Mouse (Mus musculus) limb, embryonic 14.5 days (tissue): ENCODE measurements around the gene Tmem86a. TPM values are rescaled to one million over a fixed set of nuclear protein-coding genes. Genes with fewer than 3 reads are reported as not detected.

Experiments used
- ATAC-seq: fragments of 200-750 bp; cut with Nextera tagmentation; 2 replicates; pipeline ENCODE4 v1.8.0; 2017; ENCODE audit warnings: low read depth, moderate number of reproducible peaks, moderate TSS enrichment; ENCODE audit not compliant: low FRiP score
- DNase-seq: peaks from one replicate; pipeline ENCODE4 v3.0.0-alpha.2; 2015; ENCODE audit warnings: low spot score
- H3K27ac ChIP-seq: fragments of 300-500 bp; sonication (generic); replicated peaks from 2 replicates; pipeline ENCODE4 v1.5.1; 2014; ENCODE audit warnings: low read depth, mild to moderate bottlenecking, low read length, moderate library complexity, mixed read lengths
- H3K27me3 ChIP-seq: fragments of 300-500 bp; sonication (generic); 2 replicates; pipeline ENCODE4 v1.6.1; 2014; ENCODE audit warnings: low read length, mixed read lengths; ENCODE audit not compliant: control insufficient read depth, insufficient read depth
- H3K36me3 ChIP-seq: fragments of 300-500 bp; sonication (generic); 2 replicates; pipeline ENCODE4 v1.6.1; 2014; ENCODE audit warnings: mild to moderate bottlenecking, low read length, moderate library complexity, mixed read lengths; ENCODE audit not compliant: control insufficient read depth, insufficient read depth
- H3K4me1 ChIP-seq: fragments of 300-500 bp; sonication (generic); 2 replicates; pipeline ENCODE4 v1.6.1; 2014; ENCODE audit warnings: antibody characterized with exemption, low read length, mixed read lengths; ENCODE audit not compliant: control insufficient read depth, insufficient read depth
- H3K4me2 ChIP-seq: fragments of 300-500 bp; sonication (generic); replicated peaks from 2 replicates; pipeline ENCODE4 v1.6.1; 2014; ENCODE audit warnings: low read depth, mild to moderate bottlenecking, low read length, moderate library complexity; ENCODE audit not compliant: severe bottlenecking
- H3K4me3 ChIP-seq: fragments of 300-500 bp; sonication (generic); replicated peaks from 2 replicates; pipeline ENCODE4 v1.5.1; 2014; ENCODE audit warnings: low read length
- H3K9ac ChIP-seq: fragments of 300-500 bp; sonication (generic); 2 replicates; pipeline ENCODE4 v1.6.1; 2014; ENCODE audit warnings: mild to moderate bottlenecking, low read depth, low read length, moderate library complexity; ENCODE audit not compliant: severe bottlenecking
- H3K9me3 ChIP-seq: fragments of 300-500 bp; sonication (generic); 2 replicates; pipeline ENCODE4 v1.6.1; 2016; ENCODE audit warnings: low read length; ENCODE audit not compliant: control insufficient read depth
- POLR2A ChIP-seq: fragments of 200-500 bp; IDR thresholded peaks from 2 replicates; pipeline ENCODE4 v1.8.0; 2012; ENCODE audit warnings: inconsistent platforms, mild to moderate bottlenecking, moderate library complexity, borderline replicate concordance; ENCODE audit not compliant: insufficient read depth, insufficient read length; ENCODE audit errors: extremely low read depth
- WGBS: fragments of 180-500 bp; shearing (Covaris S2); extraction: QIAGEN DNeasy Blood & Tissue Kit; methylation state at CpG from one replicate; pipeline ENCODE4 v1.1.7; 2014; 5-methylcytosine and 5-hydroxymethylcytosine counted together
- polyA plus RNA-seq, 2 experiments: library from polyadenylated mRNA; depleted of rRNA in 1 of 2; stranded (reverse) in 1 of 2; unstranded in 1 of 2; fragments of >200 nt; fragmentation: Nextera tagmentation in 1 of 2; extraction: Ambion mirVana in 1 of 2; gene quantifications; 2 replicates each; pipeline versions ENCODE4 v1.2.1 to v1.2.3; 2012 to 2014

Gene Tmem86a
- polyA plus RNA-seq, 2 experiments = 20.6 to 21.0 TPM

- Histone ChIP-seq H3K9ac (no peak overlapping the region), H3K27ac (no peak overlapping the region)
- 80% methylated on average over 5 of the region's 5 CpGs for WGBS
These were observed 11.2 kb downstream of the Tmem86a start for GRCm38 (mm10) chr7:47061560-47061959.

GRCm38 (mm10) chr7:47066942-47067341 lies 16.5 kb downstream of the Tmem86a start:
- DNase-seq = no peak
- no peak for TF ChIP-seq POLR2A
- Histone ChIP-seq H3K4me1 (no peaks in the 10 kb centered on the region), H3K4me2 (no peak overlapping the region), H3K9ac (no peak overlapping the region), H3K27ac (no peak overlapping the region), H3K4me3 (no peak overlapping the region), H3K9me3 (no peaks in the 10 kb centered on the region), H3K27me3 (no peaks in the 10 kb centered on the region), H3K36me3 (no peaks in the 10 kb centered on the region)
- no peak for ATAC-seq
- WGBS = 69% methylated on average over 3 of the region's 3 CpGs

More at GRCm38 (mm10) chr7:47061560-47061959, 11.2 kb downstream of the Tmem86a start:
- TF ChIP-seq POLR2A = no peak
- no peaks in the 10 kb centered on the region for H3K36me3 ChIP-seq
- ATAC-seq = no peak
- no peak for DNase-seq
- no peaks in the 10 kb centered on the region for H3K4me1 ChIP-seq
- H3K27me3 ChIP-seq = no peaks in the 10 kb centered on the region
- no peaks in the 10 kb centered on the region for H3K9me3 ChIP-seq
- H3K4me3 ChIP-seq = no peak overlapping the region
- no peak overlapping the region for H3K4me2 ChIP-seq

- DNase-seq = no peak
- no peak overlapping the region for H3K4me3 ChIP-seq
- no peaks in the 10 kb centered on the region for H3K36me3 ChIP-seq
- H3K9ac ChIP-seq = no peak overlapping the region
- no peaks in the 10 kb centered on the region for H3K27me3 ChIP-seq
- no peaks in the 10 kb centered on the region for H3K4me1 ChIP-seq
- no peak overlapping the region for H3K4me2 ChIP-seq
- no peaks in the 10 kb centered on the region for H3K9me3 ChIP-seq
- WGBS = 64% methylated on average over 5 of the region's 5 CpGs
- H3K27ac ChIP-seq = no peak overlapping the region
- no peak for ATAC-seq
- no peak for TF ChIP-seq POLR2A
These were observed 17.5 kb downstream of the Tmem86a start for GRCm38 (mm10) chr7:47067879-47068278.

GRCm38 (mm10) chr7:47072551-47072950 lies 22.1 kb downstream of the Tmem86a start:
- H3K4me3 ChIP-seq = no peak overlapping the region
- no peaks in the 10 kb centered on the region for H3K27me3 ChIP-seq
- H3K9me3 ChIP-seq = no peaks in the 10 kb centered on the region
- WGBS = 69% methylated on average over 5 of the region's 5 CpGs
- peaks cover 7% of the 10 kb centered on the region; the same call in 1 of the 2 replicates for H3K4me1 ChIP-seq
- ATAC-seq = no peak
- TF ChIP-seq POLR2A = no peak
- H3K9ac ChIP-seq = no peak overlapping the region
- no peaks in the 10 kb centered on the region for H3K36me3 ChIP-seq
- no peak overlapping the region for H3K4me2 ChIP-seq
- H3K27ac ChIP-seq = no peak overlapping the region
- no peak for DNase-seq

GRCm38 (mm10) chr7:47073536-47074521 lies 23.4 kb downstream of the Tmem86a start:
- no peak for ATAC-seq

More at GRCm38 (mm10) chr7:47073536-47074521, 23.4 kb downstream of the Tmem86a start:
- Histone ChIP-seq H3K36me3 (no peaks in the 10 kb centered on the region), H3K4me3 (no peak overlapping the region), H3K4me2 (no peak overlapping the region), H3K27me3 (no peaks in the 10 kb centered on the region), H3K4me1 (peaks cover 7% of the 10 kb centered on the region; the same call in 1 of the 2 replicates), H3K9ac (no peak overlapping the region), H3K27ac (no peak overlapping the region), H3K9me3 (no peaks in the 10 kb centered on the region)
- 36% methylated on average over 18 of the region's 18 CpGs for WGBS
- peak; percentile 17 for DNase-seq
- TF ChIP-seq POLR2A = no peak
